Mouse (Mus musculus) liver, adult 2 months (tissue): ENCODE data around the gene Gm20696. TPM values are rescaled to one million over a fixed set of nuclear protein-coding genes. Genes with fewer than 3 reads are reported as not detected.

ENCODE experiments used
- DNase-seq: peaks from one replicate; pipeline ENCODE4 v3.0.0-alpha.2; 2011; ENCODE audit warnings: low read depth, low spot score; ENCODE audit errors: extremely low read depth
- H3K27ac ChIP-seq: fragments of 200-500 bp; replicated peaks from 2 replicates; pipeline ENCODE4 v1.5.1; 2012; ENCODE audit warnings: low read depth, mild to moderate bottlenecking, control low read depth, inconsistent platforms, low read length; ENCODE audit not compliant: insufficient read depth
- H3K27me3 ChIP-seq: fragments of 200-500 bp; 2 replicates; pipeline ENCODE4 v1.6.1; 2012; ENCODE audit warnings: mild to moderate bottlenecking, moderate library complexity, low read length, inconsistent platforms; ENCODE audit not compliant: control insufficient read depth, insufficient read depth
- H3K36me3 ChIP-seq: fragments of 200-500 bp; 2 replicates; pipeline ENCODE4 v1.6.1; 2012; ENCODE audit warnings: low read length, inconsistent platforms; ENCODE audit not compliant: control insufficient read depth, insufficient read depth
- H3K4me1 ChIP-seq: fragments of 200-500 bp; 2 replicates; pipeline ENCODE4 v1.6.1; 2011; ENCODE audit warnings: low read length; ENCODE audit not compliant: control insufficient read depth, insufficient read depth
- H3K4me3 ChIP-seq: fragments of 200-500 bp; 2 replicates; pipeline ENCODE4 v1.5.1; 2011; ENCODE audit warnings: low read depth, mild to moderate bottlenecking, control low read depth, low read length, moderate library complexity; ENCODE audit not compliant: insufficient read depth
- H3K79me2 ChIP-seq: fragments of 200-500 bp; 2 replicates; pipeline ENCODE4 v1.6.1; 2012; ENCODE audit warnings: inconsistent platforms, mild to moderate bottlenecking, low read length, moderate library complexity; ENCODE audit not compliant: control insufficient read depth, insufficient read depth
- H3K9ac ChIP-seq: fragments of 200-500 bp; 2 replicates; pipeline ENCODE4 v1.6.1; 2012; ENCODE audit warnings: low read depth, mild to moderate bottlenecking, control low read depth, inconsistent platforms, low read length
- CTCF ChIP-seq: fragments of 200-500 bp; IDR thresholded peaks from 2 replicates; pipeline ENCODE4 v1.5.1; 2011; ENCODE audit warnings: low read depth, low read length, control low read depth
- POLR2A ChIP-seq: fragments of 200-500 bp; IDR thresholded peaks from 2 replicates; pipeline ENCODE4 v1.6.1; 2011; ENCODE audit warnings: low read length, control low read depth; ENCODE audit not compliant: insufficient read depth; ENCODE audit errors: extremely low read depth
- WGBS: fragments of 180-500 bp; shearing (Covaris S2); methylation state at CpG from one replicate; pipeline ENCODE4 v1.1.7; 2018; 5-methylcytosine and 5-hydroxymethylcytosine counted together
- polyA plus RNA-seq: library from polyadenylated mRNA; depleted of rRNA; stranded (reverse); fragments of >200 nt; gene quantifications from 2 replicates; pipeline ENCODE4 v1.2.3, GENCODE M21; 2012
- total RNA-seq: library from RNA; depleted of rRNA; stranded (reverse); fragments of >200 nt; gene quantifications from 2 replicates; pipeline ENCODE4 v1.2.3, GENCODE M21; 2014

Gm20696 gene
- total and polyA plus RNA-seq, 2 experiments: 0.26 to 6.5 TPM

- no peaks in the 10 kb centered on the region for H3K79me2 ChIP-seq
- H3K9ac ChIP-seq: no peak overlapping the region
- TF ChIP-seq POLR2A (no peak), CTCF (no peak)
- no peaks in the 10 kb centered on the region for H3K27me3 ChIP-seq
- WGBS: 82% methylated on average over 8 of the region's 8 CpGs
- H3K36me3 ChIP-seq: no peaks in the 10 kb centered on the region
- no peak overlapping the region for H3K4me3 ChIP-seq
- no peaks in the 10 kb centered on the region for H3K4me1 ChIP-seq
- H3K27ac ChIP-seq: no peak overlapping the region
- no peak for DNase-seq
These were observed 46.6 kb downstream of the Gm20696 start for GRCm38 (mm10) chr6:99619964-99620363.

- Histone ChIP-seq H3K4me3 (no peak overlapping the region), H3K36me3 (no peaks in the 10 kb centered on the region), H3K9ac (no peak overlapping the region), H3K27me3 (no peaks in the 10 kb centered on the region), H3K4me1 (no peaks in the 10 kb centered on the region), H3K27ac (no peak overlapping the region), H3K79me2 (no peaks in the 10 kb centered on the region)
- no peak for TF ChIP-seq POLR2A
- no peak for TF ChIP-seq CTCF
- peak; percentile 13 for DNase-seq
- WGBS: 71% methylated on average over 8 of the region's 8 CpGs
These were observed 47.1 kb downstream of the Gm20696 start for GRCm38 (mm10) chr6:99619466-99619865.

GRCm38 (mm10) chr6:99617867-99618266, 48.7 kb downstream of the Gm20696 start:
- Histone ChIP-seq H3K27me3 (no peaks in the 10 kb centered on the region), H3K9ac (no peak overlapping the region), H3K4me1 (no peaks in the 10 kb centered on the region), H3K36me3 (no peaks in the 10 kb centered on the region), H3K79me2 (no peaks in the 10 kb centered on the region), H3K27ac (no peak overlapping the region), H3K4me3 (no peak overlapping the region)
- no peak for DNase-seq
- TF ChIP-seq CTCF: no peak
- no peak for TF ChIP-seq POLR2A
- whole genome bisulfite sequencing: 97% methylated on average over 7 of the region's 7 CpGs

- Histone ChIP-seq H3K27me3 (no peaks in the 10 kb centered on the region), H3K79me2 (no peaks in the 10 kb centered on the region), H3K27ac (no peak overlapping the region), H3K9ac (no peak overlapping the region), H3K4me1 (no peaks in the 10 kb centered on the region), H3K36me3 (no peaks in the 10 kb centered on the region), H3K4me3 (no peak overlapping the region)
- DNase-seq: no peak
- WGBS: 100% methylated on average over 1 of the region's 1 CpGs
- TF ChIP-seq CTCF: no peak
- TF ChIP-seq POLR2A: no peak
These were observed 49.2 kb downstream of the Gm20696 start for GRCm38 (mm10) chr6:99617415-99617814.

GRCm38 (mm10) chr6:99615272-99615751, 51.3 kb downstream of the Gm20696 start:
- Histone ChIP-seq H3K36me3 (no peaks in the 10 kb centered on the region), H3K4me1 (no peaks in the 10 kb centered on the region), H3K4me3 (no peak overlapping the region), H3K79me2 (no peaks in the 10 kb centered on the region), H3K27me3 (no peaks in the 10 kb centered on the region), H3K9ac (no peak overlapping the region), H3K27ac (no peak overlapping the region)
- 64% methylated on average over 10 of the region's 10 CpGs for WGBS
- no peak for TF ChIP-seq POLR2A
- TF ChIP-seq CTCF: no peak
- DNase-seq: no peak

- Histone ChIP-seq H3K36me3 (no peaks in the 10 kb centered on the region), H3K9ac (no peak overlapping the region), H3K79me2 (no peaks in the 10 kb centered on the region), H3K4me1 (no peaks in the 10 kb centered on the region), H3K27ac (no peak overlapping the region), H3K4me3 (no peak overlapping the region), H3K27me3 (no peaks in the 10 kb centered on the region)
- no peak for DNase-seq
- 83% methylated on average over 17 of the region's 17 CpGs for WGBS
- TF ChIP-seq CTCF (no peak), POLR2A (no peak)
These were observed 51.9 kb downstream of the Gm20696 start for GRCm38 (mm10) chr6:99614566-99615271.
